Mouse (Mus musculus) right cerebral cortex, postnatal 36 days (tissue): ENCODE measurements around the gene Nufip2.
A peak's percentile ranks its signal among the peaks of the same experiment; 100 is the strongest.
"Not testable (repeated sequence)": the region's sequence is repeated elsewhere in the genome, so short reads cannot be mapped to it uniquely, and the experiment has no call there.

Source experiments
- DNase-seq, 2 experiments: peaks; one replicate each; pipeline ENCODE4 v3.0.0; 2022; ENCODE audit warnings: low spot score in 2 of 2, mixed read lengths in 1 of 2

The Nufip2 gene

GRCm38 (mm10) chr11:77709039-77709438 is 23.1 kb downstream of the Nufip2 start:
- DNase-seq, result no peak

- DNase-seq, result no peak
Observed at GRCm38 (mm10) chr11:77713736-77714135, 27.8 kb downstream of the Nufip2 start.

DNA sequence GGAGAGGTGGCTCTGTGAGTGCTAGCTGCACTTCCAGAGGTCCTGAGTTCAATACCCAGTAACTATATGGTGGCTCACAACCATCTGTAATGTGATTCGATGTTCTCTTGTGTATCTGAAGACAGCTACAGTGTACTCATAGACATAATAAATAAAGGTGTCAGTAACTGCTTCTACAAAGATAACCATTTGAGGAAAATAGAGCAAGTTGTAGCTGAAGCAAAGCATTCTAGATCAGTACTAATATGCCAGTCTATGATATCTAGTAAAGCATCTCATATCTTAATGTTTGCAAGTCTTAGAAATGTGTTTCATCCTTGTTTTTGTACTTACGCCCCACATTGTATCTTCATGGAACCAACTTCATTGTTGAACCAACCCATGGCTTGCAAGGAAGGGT is 33.1 kb downstream of the Nufip2 start:
- no peak for DNase-seq

GRCm38 (mm10) chr11:77721389-77721788 is 35.4 kb downstream of the Nufip2 start:
- DNase-seq, result no peak

DNA sequence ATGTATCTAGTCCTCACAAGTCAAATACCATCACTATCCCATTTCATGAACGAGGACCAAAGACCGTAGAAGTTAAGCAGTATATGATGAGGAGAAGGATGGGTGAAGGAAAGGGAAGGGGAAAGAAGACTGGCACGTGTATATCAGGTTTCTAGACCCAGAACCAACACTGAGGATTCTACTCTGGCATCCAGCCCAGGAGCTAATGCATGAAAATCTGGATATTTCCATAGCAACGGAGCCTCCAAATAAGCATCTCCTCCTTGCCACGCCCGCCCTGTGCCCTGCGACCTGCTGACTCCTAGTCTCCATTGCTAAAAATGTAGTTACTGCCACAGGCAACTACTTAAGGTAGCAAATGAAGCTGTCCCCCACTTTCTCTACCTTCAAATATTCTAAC is 38.8 kb downstream of the Nufip2 start:
- no peak for DNase-seq

DNA sequence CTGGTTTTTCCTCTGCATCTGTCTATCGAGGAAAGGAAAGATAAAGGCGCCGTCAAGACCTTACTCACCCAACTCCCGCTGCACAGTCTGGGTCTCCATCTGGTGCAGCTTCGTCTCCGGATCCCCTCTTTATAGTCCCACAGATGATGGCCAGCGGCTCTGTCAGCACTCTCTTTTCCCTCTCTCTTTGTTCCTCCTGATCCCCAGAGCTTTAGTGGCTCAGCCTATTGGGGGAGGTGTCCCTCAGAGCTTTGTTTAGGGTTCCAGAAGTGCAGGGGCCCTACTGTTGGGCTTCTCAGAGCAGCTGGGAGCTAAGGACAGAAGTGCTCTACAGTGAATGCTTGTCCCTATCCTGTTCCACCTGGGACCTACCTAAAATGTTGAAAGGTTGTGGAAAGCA is 39.2 kb downstream of the Nufip2 start, which contains the start of gene Cryba1:
TSS of gene Cryba1 (minus strand) at position 101 of the 400 bp plus-strand sequence.
- no peak for DNase-seq

GRCm38 (mm10) chr11:77728587-77728986 is 42.6 kb downstream of the Nufip2 start:
- DNase-seq, result no peak

- peak; percentile 66 to 69 for DNase-seq
Observed at GRCm38 (mm10) chr11:77737289-77737688, 51.3 kb downstream of the Nufip2 start.

GRCm38 (mm10) chr11:77738555-77738954 is 52.6 kb downstream of the Nufip2 start:
- DNase-seq, result no peak

- no peak for DNase-seq
Observed at GRCm38 (mm10) chr11:77743966-77744365, 58.0 kb downstream of the Nufip2 start.

DNA sequence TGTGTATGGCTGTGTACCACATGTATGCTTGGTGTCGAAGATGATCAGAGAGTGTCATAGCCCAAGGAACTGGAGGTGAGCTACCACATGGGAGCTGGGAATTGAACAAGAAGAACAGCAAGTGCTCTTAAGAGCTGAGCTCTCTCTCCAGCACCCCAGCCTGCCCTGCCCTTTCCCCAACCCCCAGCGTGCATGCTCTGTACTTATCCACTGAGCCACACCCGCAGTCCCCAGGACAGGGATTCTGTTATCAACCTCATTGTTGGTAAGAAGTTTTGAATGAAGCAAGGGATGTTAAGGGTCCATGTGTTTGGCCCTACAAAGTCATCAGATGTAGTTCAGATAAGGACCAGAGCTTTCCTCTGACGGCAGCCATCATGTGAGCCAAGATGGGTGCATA is 60.7 kb downstream of the Nufip2 start:
- DNase-seq, result no peak

GRCm38 (mm10) chr11:77747103-77747502 is 61.1 kb downstream of the Nufip2 start:
- DNase-seq, result not testable (repeated sequence)

GRCm38 (mm10) chr11:77748996-77749395 is 63.0 kb downstream of the Nufip2 start:
- no peak for DNase-seq

DNA sequence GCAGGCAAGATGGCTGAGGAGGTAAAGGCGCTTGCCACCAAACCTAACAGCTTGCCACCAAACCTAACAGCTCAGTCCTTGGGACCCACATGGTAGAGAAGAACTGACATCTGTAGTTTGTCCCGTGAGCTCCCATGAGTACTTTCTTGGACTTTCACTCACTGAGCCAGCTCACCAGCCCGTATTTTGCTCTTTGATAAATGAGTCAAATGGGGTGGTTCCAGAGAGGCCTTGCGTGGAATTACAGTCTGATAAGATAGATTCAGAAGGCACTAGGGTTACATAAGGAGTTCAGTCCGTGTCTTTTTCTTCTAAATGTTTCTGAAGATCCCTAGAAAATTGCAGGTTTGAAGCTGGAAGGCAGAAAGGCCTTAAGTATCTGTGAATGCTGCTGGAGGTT is 66.6 kb downstream of the Nufip2 start:
- no peak for DNase-seq

- DNase-seq, result no peak
Observed at GRCm38 (mm10) chr11:77753469-77753868, 67.5 kb downstream of the Nufip2 start.

DNA sequence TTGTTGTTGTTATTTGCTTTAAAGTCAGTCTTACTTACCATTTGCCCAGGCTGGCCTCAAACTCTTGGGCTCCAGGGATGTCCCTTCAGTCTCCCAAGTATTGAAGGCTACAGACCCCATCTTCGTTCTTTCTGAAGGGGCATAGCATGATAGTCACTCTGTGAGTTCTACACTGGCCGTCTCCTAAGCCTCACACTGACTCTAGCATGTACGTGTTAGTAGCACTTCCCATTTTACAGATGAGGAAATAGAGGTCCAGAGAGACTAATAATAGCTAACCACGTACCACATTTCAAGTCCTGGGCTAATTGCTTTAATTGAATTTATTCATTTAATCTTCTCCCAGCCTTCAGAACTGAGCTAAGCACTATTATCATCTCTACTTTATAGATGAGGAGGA is 74.1 kb downstream of the Nufip2 start:
- DNase-seq, result no peak

GRCm38 (mm10) chr11:77762783-77763672 is 77.1 kb downstream of the Nufip2 start, which contains the start of gene Myo18a:
Gene Myo18a (plus strand): TSS chr11:77763246.
- DNase-seq, result peak; percentile 45 to 68

GRCm38 (mm10) chr11:77763673-77764340 is 77.9 kb downstream of the Nufip2 start:
- DNase-seq, result peak in 1 of 2 experiments; percentile 34

- peak in 1 of 2 experiments; percentile 60 for DNase-seq
Observed at GRCm38 (mm10) chr11:77764694-77765458, 78.9 kb downstream of the Nufip2 start.

DNA sequence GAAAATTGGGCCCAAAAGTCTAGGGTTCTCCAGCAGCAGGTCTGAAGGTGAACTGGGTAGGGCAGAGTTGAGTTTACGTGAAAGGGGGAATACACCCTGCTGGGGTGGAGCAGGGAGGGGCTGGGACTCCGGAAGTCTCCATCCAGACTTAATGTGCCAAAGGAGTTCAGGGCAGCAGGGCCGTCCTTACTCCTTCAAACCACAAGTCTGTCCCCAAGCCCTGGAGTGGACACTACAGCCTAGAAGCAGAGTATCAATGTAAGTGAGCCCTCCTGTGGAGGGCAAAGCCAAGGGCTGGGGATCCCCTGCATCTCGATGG is 79.5 kb downstream of the Nufip2 start:
- no peak for DNase-seq

DNA sequence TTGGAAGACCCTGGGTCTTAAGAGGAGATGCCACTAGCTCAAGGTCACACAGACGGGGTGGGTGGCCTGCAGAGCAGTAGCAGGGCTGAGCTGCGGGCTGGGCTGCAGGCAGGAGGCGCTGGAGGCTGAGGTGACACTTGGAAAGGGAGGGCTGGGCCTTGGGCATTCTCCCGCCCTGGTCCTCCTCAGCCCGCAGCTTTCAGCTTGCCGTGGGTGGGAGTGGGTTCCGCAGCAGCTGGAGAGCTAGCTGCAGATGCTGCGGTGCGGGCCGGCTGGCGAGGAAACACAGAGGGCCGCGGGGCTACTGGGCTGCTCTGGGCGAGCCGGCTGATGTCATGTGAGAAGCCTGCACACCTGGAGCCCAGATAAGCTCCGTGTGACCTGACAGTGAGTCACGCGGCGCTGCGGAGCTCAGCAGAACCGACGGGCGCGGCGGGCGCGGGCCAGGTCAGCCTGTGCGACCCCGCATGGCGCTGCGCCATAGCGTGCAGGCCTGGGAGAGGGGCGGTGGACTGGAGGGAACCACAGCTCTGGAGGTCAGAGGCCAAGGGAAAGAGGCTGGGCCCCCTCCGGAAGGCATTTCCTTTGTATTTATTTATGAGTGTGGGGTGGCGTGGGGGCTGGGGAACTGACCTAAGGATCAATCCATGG is 80.5 kb downstream of the Nufip2 start:
- peak in 1 of 2 experiments; percentile 46 for DNase-seq

GRCm38 (mm10) chr11:77769496-77769895 is 83.5 kb downstream of the Nufip2 start:
- DNase-seq, result no peak
